Mouse (Mus musculus): Measurements from ENCODE around the gene Tas2r138. TPM values are rescaled to one million over a fixed set of nuclear protein-coding genes. Genes with fewer than 3 reads are reported as not detected.

Gene Tas2r138
- not detected in 2 replicates for polyA plus RNA-seq (2016; fragmentation: Nextera tagmentation; extraction: Ambion mirVana)

GRCm38 (mm10) chr6:40613260-40613852 is at the start of gene Tas2r138:
Gene Tas2r138 (minus strand): TSS chr6:40613310.
- DNase-seq (ENCODE audit: low spot score): no peak
- no peak within 1 kb of the TSS for H3K4me3 ChIP-seq
- no peaks in the 10 kb centered on the region for H3K27me3 ChIP-seq (ENCODE audit: low read depth, poor library complexity, severe bottlenecking)
- WGBS: 90% methylated on average over 4 of the region's 4 CpGs
- no peaks in the 10 kb centered on the region for H3K36me3 ChIP-seq
- no peaks in the 10 kb centered on the region for H3K4me1 ChIP-seq
- H3K27ac ChIP-seq: no peak within 1 kb of the TSS
- H3K9me3 ChIP-seq (replicated peaks): no peaks in the 10 kb centered on the region

- WGBS: 70% methylated on average over 2 of the region's 2 CpGs
- DNase-seq (ENCODE audit: low spot score): no peak
Measured at GRCm38 (mm10) chr6:40660930-40661329, 47.8 kb upstream of the Tas2r138 start.

GRCm38 (mm10) chr6:40650953-40651352 is 37.8 kb upstream of the Tas2r138 start:
- no peaks in the 10 kb centered on the region for H3K27me3 ChIP-seq (ENCODE audit: low read depth, poor library complexity, severe bottlenecking)
- no peaks in the 10 kb centered on the region for H3K36me3 ChIP-seq
- DNase-seq (ENCODE audit: low spot score): no peak
- WGBS: 86% methylated on average over 1 of the region's 1 CpGs
- no peak overlapping the region for H3K27ac ChIP-seq
- H3K4me3 ChIP-seq: no peak overlapping the region
- no peaks in the 10 kb centered on the region for H3K4me1 ChIP-seq
- H3K9me3 ChIP-seq (replicated peaks): no peaks in the 10 kb centered on the region

More at GRCm38 (mm10) chr6:40660930-40661329, 47.8 kb upstream of the Tas2r138 start:
- H3K4me1 ChIP-seq: no peaks in the 10 kb centered on the region
- no peaks in the 10 kb centered on the region for H3K9me3 ChIP-seq (replicated peaks)
- no peak overlapping the region for H3K4me3 ChIP-seq
- no peak overlapping the region for H3K27ac ChIP-seq
- H3K36me3 ChIP-seq: no peaks in the 10 kb centered on the region
- no peaks in the 10 kb centered on the region for H3K27me3 ChIP-seq (ENCODE audit: low read depth, poor library complexity, severe bottlenecking)

- H3K4me1 ChIP-seq: no peaks in the 10 kb centered on the region
Measured at GRCm38 (mm10) chr6:40645701-40646100, 32.6 kb upstream of the Tas2r138 start.

GRCm38 (mm10) chr6:40640710-40641538 is 27.8 kb upstream of the Tas2r138 start:
- Histone ChIP-seq H3K4me1 (no peaks in the 10 kb centered on the region), H3K9me3 (replicated peaks) (no peaks in the 10 kb centered on the region), H3K27ac (no peak overlapping the region), H3K27me3 (ENCODE audit: low read depth, poor library complexity, severe bottlenecking) (no peaks in the 10 kb centered on the region), H3K36me3 (no peaks in the 10 kb centered on the region), H3K4me3 (no peak overlapping the region)
- WGBS: 90% methylated on average over 8 of the region's 8 CpGs
- DNase-seq (ENCODE audit: low spot score): no peak

More at GRCm38 (mm10) chr6:40645701-40646100, 32.6 kb upstream of the Tas2r138 start:
- Histone ChIP-seq H3K4me3 (no peak overlapping the region), H3K36me3 (no peaks in the 10 kb centered on the region), H3K27ac (no peak overlapping the region), H3K27me3 (ENCODE audit: low read depth, poor library complexity, severe bottlenecking) (no peaks in the 10 kb centered on the region), H3K9me3 (replicated peaks) (no peaks in the 10 kb centered on the region)
- DNase-seq (ENCODE audit: low spot score): no peak
- WGBS: 87% methylated on average over 8 of the region's 8 CpGs

GRCm38 (mm10) chr6:40637755-40638154 is 24.6 kb upstream of the Tas2r138 start:
- H3K4me3 ChIP-seq: no peak overlapping the region
- H3K4me1 ChIP-seq: no peaks in the 10 kb centered on the region
- WGBS: 92% methylated on average over 5 of the region's 5 CpGs
- DNase-seq (ENCODE audit: low spot score): no peak
- H3K9me3 ChIP-seq (replicated peaks): no peaks in the 10 kb centered on the region
- H3K27ac ChIP-seq: no peak overlapping the region
- H3K36me3 ChIP-seq: no peaks in the 10 kb centered on the region
- H3K27me3 ChIP-seq (ENCODE audit: low read depth, poor library complexity, severe bottlenecking): no peaks in the 10 kb centered on the region

GRCm38 (mm10) chr6:40635559-40635958 is 22.4 kb upstream of the Tas2r138 start:
- H3K4me1 ChIP-seq: no peaks in the 10 kb centered on the region
- H3K4me3 ChIP-seq: no peak overlapping the region
- no peaks in the 10 kb centered on the region for H3K36me3 ChIP-seq
- no peaks in the 10 kb centered on the region for H3K27me3 ChIP-seq (ENCODE audit: low read depth, poor library complexity, severe bottlenecking)
- H3K27ac ChIP-seq: no peak overlapping the region
- DNase-seq (ENCODE audit: low spot score): no peak
- whole genome bisulfite sequencing: 84% methylated on average over 6 of the region's 6 CpGs
- no peaks in the 10 kb centered on the region for H3K9me3 ChIP-seq (replicated peaks)

GRCm38 (mm10) chr6:40634640-40635071 is 21.5 kb upstream of the Tas2r138 start:
- Histone ChIP-seq H3K9me3 (replicated peaks) (no peaks in the 10 kb centered on the region), H3K4me1 (no peaks in the 10 kb centered on the region), H3K36me3 (no peaks in the 10 kb centered on the region), H3K4me3 (no peak overlapping the region), H3K27ac (no peak overlapping the region), H3K27me3 (ENCODE audit: low read depth, poor library complexity, severe bottlenecking) (no peaks in the 10 kb centered on the region)
- no peak for DNase-seq (ENCODE audit: low spot score)
- WGBS: 85% methylated on average over 1 of the region's 1 CpGs

- Histone ChIP-seq H3K4me1 (no peaks in the 10 kb centered on the region), H3K36me3 (no peaks in the 10 kb centered on the region), H3K27me3 (ENCODE audit: low read depth, poor library complexity, severe bottlenecking) (no peaks in the 10 kb centered on the region), H3K4me3 (no peak within 1 kb of the TSS), H3K9me3 (replicated peaks) (no peaks in the 10 kb centered on the region), H3K27ac (no peak within 1 kb of the TSS)
- DNase-seq (ENCODE audit: low spot score): no peak
- 89% methylated on average over 8 of the region's 8 CpGs for WGBS
Measured at GRCm38 (mm10) chr6:40628406-40629000, 15.4 kb upstream of the Tas2r138 start, which contains the start of gene Mgam. Gene Mgam (plus strand): TSS chr6:40628831.

- Histone ChIP-seq H3K27ac (no peak overlapping the region), H3K27me3 (ENCODE audit: low read depth, poor library complexity, severe bottlenecking) (no peaks in the 10 kb centered on the region), H3K4me3 (no peak overlapping the region), H3K36me3 (no peaks in the 10 kb centered on the region), H3K9me3 (replicated peaks) (no peaks in the 10 kb centered on the region), H3K4me1 (no peaks in the 10 kb centered on the region)
- no peak for DNase-seq (ENCODE audit: low spot score)
- 66% methylated on average over 1 of the region's 1 CpGs for WGBS
Measured at GRCm38 (mm10) chr6:40626111-40626510, 13.0 kb upstream of the Tas2r138 start.

- DNase-seq (ENCODE audit: low spot score): peak; percentile 72
- no peak overlapping the region for H3K4me3 ChIP-seq
- no peaks in the 10 kb centered on the region for H3K27me3 ChIP-seq (ENCODE audit: low read depth, poor library complexity, severe bottlenecking)
- no peak overlapping the region for H3K27ac ChIP-seq
- H3K4me1 ChIP-seq: no peaks in the 10 kb centered on the region
- WGBS: 27% methylated on average over 2 of the region's 2 CpGs
- no peaks in the 10 kb centered on the region for H3K36me3 ChIP-seq
- no peaks in the 10 kb centered on the region for H3K9me3 ChIP-seq (replicated peaks)
Measured at GRCm38 (mm10) chr6:40617965-40618364, 4.9 kb upstream of the Tas2r138 start.

- WGBS: 86% methylated on average over 8 of the region's 8 CpGs
- Histone ChIP-seq H3K4me1 (no peaks in the 10 kb centered on the region), H3K36me3 (no peaks in the 10 kb centered on the region), H3K4me3 (no peak overlapping the region), H3K9me3 (replicated peaks) (no peaks in the 10 kb centered on the region), H3K27me3 (ENCODE audit: low read depth, poor library complexity, severe bottlenecking) (no peaks in the 10 kb centered on the region), H3K27ac (no peak overlapping the region)
- no peak for DNase-seq (ENCODE audit: low spot score)
Measured at GRCm38 (mm10) chr6:40610244-40610643, 2.9 kb downstream of the Tas2r138 start.

GRCm38 (mm10) chr6:40607431-40607830 is 5.7 kb downstream of the Tas2r138 start:
- no peaks in the 10 kb centered on the region for H3K36me3 ChIP-seq
- no peaks in the 10 kb centered on the region for H3K4me1 ChIP-seq
- H3K27me3 ChIP-seq (ENCODE audit: low read depth, poor library complexity, severe bottlenecking): no peaks in the 10 kb centered on the region
- no peak for DNase-seq (ENCODE audit: low spot score)
- H3K4me3 ChIP-seq: no peak overlapping the region
- no peaks in the 10 kb centered on the region for H3K9me3 ChIP-seq (replicated peaks)
- no peak overlapping the region for H3K27ac ChIP-seq

Data from limb, embryonic 10.5 days (tissue).